Mouse (Mus musculus): ENCODE measurements at regions not wholly inside any gene's neighbourhood (a gene's known extent, or its start where the extent isn't known, plus 50 kb on each side); places are given as distances from the start of the nearest gene placed in this dataset.

DNA sequence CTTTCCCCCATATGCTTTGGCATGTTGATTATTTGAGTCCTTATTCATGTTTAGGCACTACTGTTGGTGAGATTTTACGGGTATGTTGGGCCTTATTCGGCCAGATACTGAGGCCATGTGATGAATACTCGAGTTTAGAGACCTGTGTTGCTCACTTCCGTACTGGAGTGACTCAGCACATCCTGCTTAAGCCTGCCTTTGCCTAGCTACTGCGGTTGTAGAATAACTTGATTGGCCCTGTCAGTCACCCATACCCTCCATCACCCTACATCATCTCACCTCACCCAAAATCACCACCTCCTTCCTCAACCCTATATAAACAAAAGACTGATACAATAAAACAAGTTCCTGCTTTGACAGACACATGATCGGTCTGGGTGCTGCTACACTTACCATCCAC is 187.2 kb downstream of the Ifng start:
- no peak for DNase-seq

GRCm38 (mm10) chr10:118629360-118630040 is 188.7 kb downstream of the Ifng start:
- DNase-seq = no peak

GRCm38 (mm10) chr10:118631786-118632185 is 190.9 kb downstream of the Ifng start:
- DNase-seq = no peak

GRCm38 (mm10) chr10:118632187-118632586 is 191.3 kb downstream of the Ifng start:
- DNase-seq = no peak

DNA sequence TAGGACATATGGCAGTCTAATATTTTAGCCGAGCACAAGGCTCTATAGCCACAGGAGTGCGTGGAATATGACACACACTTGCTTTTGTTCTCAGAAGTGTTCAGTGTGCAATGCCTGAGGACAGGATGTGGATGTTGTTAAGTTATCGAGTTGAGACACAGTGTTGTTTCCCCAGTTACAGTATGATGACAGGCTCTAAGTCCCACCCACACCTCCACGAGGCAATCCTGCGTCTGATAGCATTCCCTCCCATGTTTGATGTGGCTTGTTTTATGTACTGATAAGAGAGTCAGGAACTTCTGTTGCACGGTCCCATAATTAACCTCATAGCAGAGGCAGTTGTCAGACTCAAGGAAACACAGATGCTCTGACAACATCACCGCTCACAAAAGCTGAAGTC is 192.6 kb downstream of the Ifng start:
- DNase-seq = no peak

GRCm38 (mm10) chr10:118639097-118639496 is 198.3 kb downstream of the Ifng start:
- DNase-seq = no peak

- no peak for DNase-seq
Measured at GRCm38 (mm10) chr10:118640121-118640809, 199.4 kb downstream of the Ifng start.

- peak; percentile 4 for DNase-seq
Measured at GRCm38 (mm10) chr10:118640810-118641427, 200.1 kb downstream of the Ifng start.

DNA sequence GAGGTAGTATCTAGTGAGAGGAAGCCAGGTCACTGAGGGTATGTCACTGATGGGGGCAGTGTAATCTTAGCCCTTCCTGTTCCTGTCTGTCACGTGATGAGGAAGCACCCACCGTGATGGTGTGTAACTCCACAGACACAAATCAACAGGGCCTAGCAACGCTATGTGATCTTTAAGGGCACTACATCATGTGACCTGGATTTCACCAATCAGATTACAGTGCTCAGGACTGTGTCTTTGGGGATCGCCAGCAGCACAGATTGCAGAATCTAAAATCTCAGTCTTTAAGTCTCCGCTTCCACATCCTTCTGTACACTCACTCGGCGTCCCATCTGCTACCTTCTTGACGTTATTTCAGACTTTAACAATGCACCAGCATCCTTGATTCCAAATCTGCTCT is 202.8 kb downstream of the Ifng start:
- DNase-seq = no peak

DNA sequence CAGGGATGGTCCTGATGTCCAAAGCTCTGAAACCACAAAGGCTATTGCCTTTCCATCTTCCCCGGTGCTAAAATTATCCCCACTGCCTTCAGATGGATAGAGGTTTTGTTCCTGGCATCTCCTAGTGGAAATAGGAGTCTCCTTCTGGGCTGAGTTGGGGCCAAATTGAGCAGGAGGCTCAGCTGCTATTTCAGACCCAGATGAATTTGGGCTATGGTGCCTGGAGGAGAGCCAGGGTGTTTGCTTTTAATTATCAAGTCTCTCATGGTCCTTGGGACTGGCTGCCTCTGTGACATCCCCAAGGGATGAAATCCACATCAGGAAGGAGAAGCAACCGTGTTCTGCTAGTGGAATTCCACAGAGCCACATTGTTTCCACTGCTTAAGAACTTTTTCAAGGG is 207.3 kb downstream of the Ifng start:
- peak; percentile 3 for DNase-seq

GRCm38 (mm10) chr10:118656561-118656960 is 213.4 kb downstream of the Dyrk2 start:
- no peak for DNase-seq

DNA sequence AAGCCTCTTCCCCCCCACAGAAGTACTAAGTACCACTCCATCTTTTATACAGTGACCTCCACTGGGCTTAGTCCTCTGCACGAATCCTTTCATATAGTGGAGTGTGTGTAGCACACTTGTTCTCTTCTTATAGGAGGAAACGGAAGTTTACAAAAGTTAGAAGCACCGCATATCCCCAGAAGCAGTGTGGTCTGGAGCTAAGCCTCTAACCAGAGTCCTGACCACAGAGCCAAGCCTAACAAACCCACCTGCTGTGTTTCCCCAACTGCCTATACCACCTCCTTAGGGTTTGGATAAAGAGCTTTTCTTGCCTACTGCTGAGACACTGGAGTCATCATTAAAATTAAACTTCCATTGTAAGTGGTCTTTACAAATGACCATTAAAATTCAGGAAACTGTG is 204.0 kb downstream of the Dyrk2 start:
- DNase-seq = no peak

DNA sequence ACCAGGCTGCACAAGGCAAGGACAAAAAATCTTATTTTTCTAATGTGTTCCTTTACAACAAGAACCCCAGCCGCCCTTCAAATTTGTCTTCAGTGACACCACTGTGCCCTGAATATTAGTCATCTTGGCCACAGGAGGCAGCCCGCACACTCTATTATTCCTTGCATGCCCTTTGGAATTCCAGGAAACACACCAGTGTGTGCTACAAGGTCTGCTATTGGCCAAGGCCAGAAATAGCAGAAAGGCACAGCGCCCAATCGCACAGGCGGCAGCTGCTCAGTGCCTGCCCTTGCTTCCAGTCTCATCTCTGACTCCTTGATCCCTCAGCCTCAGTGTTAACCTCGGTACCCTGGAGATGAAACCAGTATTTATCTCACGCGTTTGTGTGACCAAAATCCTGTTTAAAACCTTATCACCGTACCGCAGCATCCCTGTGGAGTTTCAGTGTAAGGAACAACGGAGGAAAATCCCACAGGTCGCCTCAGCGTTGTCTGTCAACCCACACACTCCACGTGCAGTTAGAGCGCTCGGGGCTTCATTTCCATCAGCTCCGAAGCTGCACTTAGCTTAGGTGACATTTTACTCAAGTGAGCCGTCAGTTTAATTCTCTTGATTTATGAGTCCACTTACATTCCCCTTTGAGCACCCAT is 194.1 kb downstream of the Dyrk2 start:
- DNase-seq = no peak

GRCm38 (mm10) chr10:118678750-118679418 is 191.1 kb downstream of the Dyrk2 start:
- DNase-seq = no peak

DNA sequence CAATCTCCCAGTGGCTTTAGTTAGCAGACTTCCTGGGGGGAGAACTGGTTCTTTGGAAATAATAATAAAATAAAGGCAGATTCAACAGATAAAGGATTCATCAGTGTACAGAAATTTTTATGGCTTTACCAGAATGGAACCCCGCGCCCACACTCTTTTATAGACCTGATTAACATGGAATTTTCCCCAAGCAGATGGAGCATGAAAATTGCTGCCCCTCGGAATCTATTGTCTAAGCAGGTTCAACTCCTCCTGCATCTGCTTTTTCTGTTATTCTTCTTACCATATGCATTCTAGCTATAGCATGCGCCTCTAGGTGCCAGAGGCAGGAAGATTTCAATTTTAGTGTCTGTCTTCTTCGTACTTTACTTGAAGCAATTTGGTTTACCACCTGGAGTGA is 190.5 kb downstream of the Dyrk2 start:
- no peak for DNase-seq

DNA sequence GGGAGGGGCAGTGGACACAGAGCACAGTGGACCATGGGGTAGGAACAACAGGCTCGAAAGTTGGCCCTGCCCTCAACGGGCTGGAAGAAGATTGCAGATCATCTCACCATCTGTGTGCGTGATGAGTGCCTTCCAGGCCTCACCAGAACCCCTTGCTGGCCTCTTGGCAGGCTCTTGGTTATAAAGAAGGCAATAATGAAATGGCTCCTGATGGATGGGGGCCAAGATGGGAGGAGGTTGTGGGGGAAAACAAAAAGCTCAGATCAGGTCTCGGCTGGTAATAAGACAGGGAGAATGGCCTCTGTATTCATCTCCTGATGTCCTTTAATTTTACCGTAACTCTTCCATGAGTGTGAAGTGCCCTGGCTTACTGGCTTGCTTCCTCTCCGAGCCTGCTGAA is 189.1 kb downstream of the Dyrk2 start:
- no peak for DNase-seq

DNA sequence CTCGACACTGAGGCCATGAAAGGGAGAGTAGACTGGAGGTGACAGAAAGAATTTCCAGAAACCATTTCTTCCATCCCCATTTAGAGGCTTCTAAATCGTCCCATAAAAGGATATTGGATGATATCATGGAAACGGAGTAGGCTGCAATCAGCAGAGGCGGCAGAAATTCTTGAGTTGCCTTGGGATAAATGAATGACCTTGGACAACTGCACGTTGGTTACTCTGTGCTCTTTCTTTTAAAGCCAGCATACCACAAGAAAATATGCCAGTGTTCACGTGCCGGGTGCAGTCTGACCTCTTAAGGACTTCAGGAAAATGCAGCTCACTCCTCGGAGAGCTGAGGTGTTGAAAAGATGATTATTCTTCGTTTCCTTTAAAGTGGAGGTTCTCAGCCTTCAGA is 186.7 kb downstream of the Dyrk2 start:
- DNase-seq = no peak

GRCm38 (mm10) chr10:118699292-118699691 is 170.7 kb downstream of the Dyrk2 start:
- DNase-seq = no peak

GRCm38 (mm10) chr10:118700115-118700514 is 169.9 kb downstream of the Dyrk2 start:
- no peak for DNase-seq

- DNase-seq = no peak
Measured at GRCm38 (mm10) chr10:118706020-118706419, 164.0 kb downstream of the Dyrk2 start.

DNA sequence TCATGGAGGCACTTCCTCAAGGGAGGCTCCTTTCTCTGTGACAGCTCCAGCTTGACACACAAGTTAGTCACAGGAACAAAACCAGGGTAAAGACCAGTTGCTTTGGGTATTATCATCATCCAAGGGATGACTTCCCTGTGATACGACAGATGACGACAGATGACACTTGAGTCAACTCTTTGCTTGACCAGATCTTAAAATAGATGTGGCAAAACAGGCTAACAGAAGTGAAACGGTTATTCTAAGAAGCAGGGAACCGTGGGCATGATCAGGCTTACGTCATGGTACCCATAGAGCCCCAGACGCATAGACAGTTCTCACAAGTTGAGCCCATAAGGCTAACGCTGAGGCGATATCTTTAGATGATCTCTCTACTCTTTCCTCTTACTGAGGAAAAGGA is 160.3 kb downstream of the Dyrk2 start:
- no peak for DNase-seq

- no peak for DNase-seq
Measured at GRCm38 (mm10) chr10:118711529-118711928, 158.5 kb downstream of the Dyrk2 start.

GRCm38 (mm10) chr10:118711951-118712350 is 158.1 kb downstream of the Dyrk2 start:
- DNase-seq = no peak
